Mouse (Mus musculus): ENCODE measurements around the gene Cybrd1. TPM values are rescaled to one million over a fixed set of nuclear protein-coding genes. Genes with fewer than 3 reads are reported as not detected.

Cybrd1 gene
- total and polyA plus RNA-seq, 2 experiments: under 0.01 to 0.05 TPM

- 83% methylated on average over 4 of the region's 4 CpGs for WGBS
- no peaks in the 10 kb centered on the region for H3K27me3 ChIP-seq (ENCODE audit: control insufficient read depth, insufficient read depth, low read length)
- DNase-seq (ENCODE audit: extremely low read depth, low read depth, low spot score): no peak
- no peak overlapping the region for H3K27ac ChIP-seq (replicated peaks; ENCODE audit: insufficient read depth, low read depth, low read length)
- H3K4me1 ChIP-seq (ENCODE audit: control insufficient read depth, insufficient read depth, low read length): no peaks in the 10 kb centered on the region
- no peak overlapping the region for H3K9ac ChIP-seq (ENCODE audit: low read depth, low read length)
- H3K36me3 ChIP-seq (ENCODE audit: control insufficient read depth, insufficient read depth, low read length): peaks cover 7% of the 10 kb centered on the region; the same call in 1 of the 2 replicates
- H3K79me2 ChIP-seq (ENCODE audit: control insufficient read depth, insufficient read depth, low read length): no peaks in the 10 kb centered on the region
- no peak overlapping the region for H3K4me3 ChIP-seq (ENCODE audit: insufficient read depth, low read depth, low read length)
- TF ChIP-seq CTCF (IDR thresholded peaks at IDR 0.05; ENCODE audit: low read depth, low read length) (no peak), POLR2A (IDR thresholded peaks at IDR 0.05; ENCODE audit: extremely low read depth, insufficient read depth, low read length) (no peak)
Observed at GRCm38 (mm10) chr2:71103292-71103680, 14.4 kb upstream of the Cybrd1 start.

GRCm38 (mm10) chr2:71104696-71105095, 13.0 kb upstream of the Cybrd1 start:
- Histone ChIP-seq H3K27ac (replicated peaks; ENCODE audit: insufficient read depth, low read depth, low read length) (no peak overlapping the region), H3K27me3 (ENCODE audit: control insufficient read depth, insufficient read depth, low read length) (no peaks in the 10 kb centered on the region), H3K4me3 (ENCODE audit: insufficient read depth, low read depth, low read length) (no peak overlapping the region), H3K9ac (ENCODE audit: low read depth, low read length) (no peak overlapping the region), H3K4me1 (ENCODE audit: control insufficient read depth, insufficient read depth, low read length) (no peaks in the 10 kb centered on the region), H3K36me3 (ENCODE audit: control insufficient read depth, insufficient read depth, low read length) (peaks cover 3% of the 10 kb centered on the region; the same call in 1 of the 2 replicates), H3K79me2 (ENCODE audit: control insufficient read depth, insufficient read depth, low read length) (no peaks in the 10 kb centered on the region)
- WGBS: 61% methylated on average over 3 of the region's 3 CpGs
- TF ChIP-seq CTCF (IDR thresholded peaks at IDR 0.05; ENCODE audit: low read depth, low read length): no peak
- no peak for TF ChIP-seq POLR2A (IDR thresholded peaks at IDR 0.05; ENCODE audit: extremely low read depth, insufficient read depth, low read length)
- no peak for DNase-seq (ENCODE audit: extremely low read depth, low read depth, low spot score)

GRCm38 (mm10) chr2:71105469-71106215, 12.1 kb upstream of the Cybrd1 start:
- no peak for DNase-seq (ENCODE audit: extremely low read depth, low read depth, low spot score)
- H3K9ac ChIP-seq (ENCODE audit: low read depth, low read length): no peak overlapping the region
- WGBS: 81% methylated on average over 14 of the region's 14 CpGs
- no peaks in the 10 kb centered on the region for H3K79me2 ChIP-seq (ENCODE audit: control insufficient read depth, insufficient read depth, low read length)
- H3K36me3 ChIP-seq (ENCODE audit: control insufficient read depth, insufficient read depth, low read length): no peaks in the 10 kb centered on the region
- no peaks in the 10 kb centered on the region for H3K27me3 ChIP-seq (ENCODE audit: control insufficient read depth, insufficient read depth, low read length)
- H3K4me3 ChIP-seq (ENCODE audit: insufficient read depth, low read depth, low read length): no peak overlapping the region
- no peaks in the 10 kb centered on the region for H3K4me1 ChIP-seq (ENCODE audit: control insufficient read depth, insufficient read depth, low read length)
- TF ChIP-seq POLR2A (IDR thresholded peaks at IDR 0.05; ENCODE audit: extremely low read depth, insufficient read depth, low read length): no peak
- no peak for TF ChIP-seq CTCF (IDR thresholded peaks at IDR 0.05; ENCODE audit: low read depth, low read length)
- H3K27ac ChIP-seq (replicated peaks; ENCODE audit: insufficient read depth, low read depth, low read length): no peak overlapping the region

- Histone ChIP-seq H3K27me3 (ENCODE audit: control insufficient read depth, insufficient read depth, low read length) (no peaks in the 10 kb centered on the region), H3K4me1 (ENCODE audit: control insufficient read depth, insufficient read depth, low read length) (no peaks in the 10 kb centered on the region), H3K4me3 (ENCODE audit: insufficient read depth, low read depth, low read length) (no peak overlapping the region), H3K36me3 (ENCODE audit: control insufficient read depth, insufficient read depth, low read length) (no peaks in the 10 kb centered on the region), H3K79me2 (ENCODE audit: control insufficient read depth, insufficient read depth, low read length) (no peaks in the 10 kb centered on the region), H3K9ac (ENCODE audit: low read depth, low read length) (no peak overlapping the region), H3K27ac (replicated peaks; ENCODE audit: insufficient read depth, low read depth, low read length) (no peak overlapping the region)
- no peak for TF ChIP-seq POLR2A (IDR thresholded peaks at IDR 0.05; ENCODE audit: extremely low read depth, insufficient read depth, low read length)
- no peak for DNase-seq (ENCODE audit: extremely low read depth, low read depth, low spot score)
- 84% methylated on average over 2 of the region's 2 CpGs for WGBS
Observed at GRCm38 (mm10) chr2:71107225-71107624, 10.5 kb upstream of the Cybrd1 start.

- no peaks in the 10 kb centered on the region for H3K79me2 ChIP-seq (ENCODE audit: control insufficient read depth, insufficient read depth, low read length)
- H3K4me1 ChIP-seq (ENCODE audit: control insufficient read depth, insufficient read depth, low read length): no peaks in the 10 kb centered on the region
- H3K9ac ChIP-seq (ENCODE audit: low read depth, low read length): no peak overlapping the region
- no peak for DNase-seq (ENCODE audit: extremely low read depth, low read depth, low spot score)
- TF ChIP-seq POLR2A (IDR thresholded peaks at IDR 0.05; ENCODE audit: extremely low read depth, insufficient read depth, low read length): no peak
- no peak for TF ChIP-seq CTCF (IDR thresholded peaks at IDR 0.05; ENCODE audit: low read depth, low read length)
- 91% methylated on average over 3 of the region's 3 CpGs for WGBS
- no peaks in the 10 kb centered on the region for H3K36me3 ChIP-seq (ENCODE audit: control insufficient read depth, insufficient read depth, low read length)
- H3K27ac ChIP-seq (replicated peaks; ENCODE audit: insufficient read depth, low read depth, low read length): no peak overlapping the region
- no peak overlapping the region for H3K4me3 ChIP-seq (ENCODE audit: insufficient read depth, low read depth, low read length)
- H3K27me3 ChIP-seq (ENCODE audit: control insufficient read depth, insufficient read depth, low read length): no peaks in the 10 kb centered on the region
Observed at GRCm38 (mm10) chr2:71108541-71108940, 9.2 kb upstream of the Cybrd1 start.

GRCm38 (mm10) chr2:71113489-71114171, 4.1 kb upstream of the Cybrd1 start:
- no peak for DNase-seq (ENCODE audit: extremely low read depth, low read depth, low spot score)
- Histone ChIP-seq H3K4me1 (ENCODE audit: control insufficient read depth, insufficient read depth, low read length) (no peaks in the 10 kb centered on the region), H3K27me3 (ENCODE audit: control insufficient read depth, insufficient read depth, low read length) (peaks cover 11% of the 10 kb centered on the region), H3K4me3 (ENCODE audit: insufficient read depth, low read depth, low read length) (no peak overlapping the region), H3K36me3 (ENCODE audit: control insufficient read depth, insufficient read depth, low read length) (no peaks in the 10 kb centered on the region), H3K79me2 (ENCODE audit: control insufficient read depth, insufficient read depth, low read length) (no peaks in the 10 kb centered on the region), H3K9ac (ENCODE audit: low read depth, low read length) (no peak overlapping the region), H3K27ac (replicated peaks; ENCODE audit: insufficient read depth, low read depth, low read length) (no peak overlapping the region)
- WGBS: 65% methylated on average over 6 of the region's 6 CpGs
- TF ChIP-seq CTCF (IDR thresholded peaks at IDR 0.05; ENCODE audit: low read depth, low read length) (no peak), POLR2A (IDR thresholded peaks at IDR 0.05; ENCODE audit: extremely low read depth, insufficient read depth, low read length) (no peak)

Data from liver, adult 2 months (tissue).